Mouse (Mus musculus) kidney, embryonic 14.5 days (tissue): ENCODE measurements around the gene Gmppb. TPM values are rescaled to one million over a fixed set of nuclear protein-coding genes. Genes with fewer than 3 reads are reported as not detected.
"Not testable (repeated sequence)": the region's sequence is repeated elsewhere in the genome, so short reads cannot be mapped to it uniquely, and the experiment has no call there.

Experiments
- ATAC-seq: fragments of 200-750 bp; cut with Nextera tagmentation; 2 replicates; pipeline ENCODE4 v1.8.0; 2017; ENCODE audit warnings: moderate number of reproducible peaks, mild to moderate bottlenecking, moderate TSS enrichment, moderate library complexity; ENCODE audit not compliant: low FRiP score, low TSS enrichment
- H3K27ac ChIP-seq: fragments of 300-500 bp; sonication (generic); 2 replicates; pipeline ENCODE4 v1.5.1; 2014; ENCODE audit warnings: low read depth, mild to moderate bottlenecking, low read length, moderate library complexity, mixed read lengths
- H3K27me3 ChIP-seq: fragments of 300-500 bp; sonication (generic); 2 replicates; pipeline ENCODE4 v1.6.1; 2014; ENCODE audit warnings: mild to moderate bottlenecking, low read length; ENCODE audit not compliant: control insufficient read depth, insufficient read depth
- H3K36me3 ChIP-seq: fragments of 300-500 bp; sonication (generic); 2 replicates; pipeline ENCODE4 v1.6.1; 2014; ENCODE audit warnings: low read length, mixed read lengths; ENCODE audit not compliant: control insufficient read depth, insufficient read depth
- H3K4me1 ChIP-seq: fragments of 300-500 bp; sonication (generic); 2 replicates; pipeline ENCODE4 v1.6.1; 2014; ENCODE audit warnings: low read length, mixed read lengths; ENCODE audit not compliant: control insufficient read depth, insufficient read depth
- H3K4me2 ChIP-seq: fragments of 300-500 bp; sonication (generic); replicated peaks from 2 replicates; pipeline ENCODE4 v1.6.1; 2014; ENCODE audit warnings: low read depth, mild to moderate bottlenecking, low read length
- H3K4me3 ChIP-seq: fragments of 300-500 bp; sonication (generic); 2 replicates; pipeline ENCODE4 v1.5.1; 2014; ENCODE audit warnings: mild to moderate bottlenecking, low read length
- H3K9ac ChIP-seq: fragments of 300-500 bp; sonication (generic); 2 replicates; pipeline ENCODE4 v1.6.1; 2014; ENCODE audit warnings: low read depth, mild to moderate bottlenecking, low read length, moderate library complexity
- H3K9me3 ChIP-seq: fragments of 300-500 bp; sonication (generic); 2 replicates; pipeline ENCODE4 v1.6.1; 2016; ENCODE audit warnings: low read length; ENCODE audit not compliant: control insufficient read depth
- WGBS: fragments of 180-500 bp; shearing (Covaris S2); extraction: QIAGEN DNeasy Blood & Tissue Kit; methylation state at CpG from one replicate; pipeline ENCODE4 v1.1.7; 2014; 5-methylcytosine and 5-hydroxymethylcytosine counted together
- polyA plus RNA-seq: library from polyadenylated mRNA; unstranded; fragments of >200 nt; fragmentation: Nextera tagmentation; extraction: Ambion mirVana; gene quantifications from 2 replicates; pipeline ENCODE4 v1.2.1, GENCODE M21; 2014

Gene Gmppb
- polyA plus RNA-seq, result 19.8 and 20.8 TPM in 2 replicates

- Histone ChIP-seq H3K27ac (peak within 1 kb of the TSS; percentile 71), H3K27me3 (no peaks in the 10 kb centered on the region), H3K4me2 (peak within 1 kb of the TSS; percentile 87), H3K9ac (peak within 1 kb of the TSS; percentile 70), H3K36me3 (peaks cover 51% of the 10 kb centered on the region), H3K4me1 (peaks cover 22% of the 10 kb centered on the region), H3K9me3 (no peaks in the 10 kb centered on the region), H3K4me3 (peak within 1 kb of the TSS; percentile 84)
- ATAC-seq, result peak; percentile 93
- under 1% methylated on average over 36 of the region's 39 CpGs for WGBS
Measured at GRCm38 (mm10) chr9:108049016-108049455, at the start of gene Gmppb. Gmppb (plus strand) TSS chr9:108049242.

- peaks cover 15% of the 10 kb centered on the region for H3K4me1 ChIP-seq
- H3K9ac ChIP-seq, result peak within 1 kb of the TSS; percentile 68
- H3K4me2 ChIP-seq, result peak within 1 kb of the TSS; percentile 80
- peak within 1 kb of the TSS; percentile 60 for H3K4me3 ChIP-seq
- H3K36me3 ChIP-seq, result peaks cover 3% of the 10 kb centered on the region; the same call in 1 of the 2 replicates
- H3K9me3 ChIP-seq, result no peaks in the 10 kb centered on the region
- no peaks in the 10 kb centered on the region for H3K27me3 ChIP-seq
- peak within 1 kb of the TSS; percentile 72 for H3K27ac ChIP-seq
- peak; percentile 99 for ATAC-seq
- WGBS, result under 1% methylated on average over 50 of the region's 51 CpGs
Measured at GRCm38 (mm10) chr9:108001922-108002770, 46.9 kb upstream of the Gmppb start, which contains the start of gene Ip6k1. Ip6k1 (plus strand) TSS chr9:108002501.

GRCm38 (mm10) chr9:108002778-108003530, 46.1 kb upstream of the Gmppb start:
- Histone ChIP-seq H3K9ac (peak overlapping the region; percentile 67), H3K4me2 (peak overlapping the region; percentile 80), H3K4me1 (peaks cover 15% of the 10 kb centered on the region), H3K27ac (peak overlapping the region; percentile 72), H3K27me3 (no peaks in the 10 kb centered on the region), H3K9me3 (no peaks in the 10 kb centered on the region), H3K4me3 (peak overlapping the region; percentile 60), H3K36me3 (peaks cover 3% of the 10 kb centered on the region; the same call in 1 of the 2 replicates)
- peak; percentile 67 for ATAC-seq
- WGBS, result under 1% methylated on average over 50 of the region's 50 CpGs

GRCm38 (mm10) chr9:108003531-108003890, 45.5 kb upstream of the Gmppb start:
- Histone ChIP-seq H3K4me2 (peak overlapping the region; percentile 80), H3K36me3 (peaks cover 3% of the 10 kb centered on the region; the same call in 1 of the 2 replicates), H3K27ac (peak overlapping the region; percentile 72), H3K27me3 (no peaks in the 10 kb centered on the region), H3K4me1 (peaks cover 15% of the 10 kb centered on the region), H3K9me3 (no peaks in the 10 kb centered on the region), H3K4me3 (peak overlapping the region; percentile 60), H3K9ac (peak overlapping the region; percentile 67)
- 4% methylated on average over 8 of the region's 8 CpGs for WGBS
- no peak for ATAC-seq

GRCm38 (mm10) chr9:108008041-108008440, 41.0 kb upstream of the Gmppb start:
- 90% methylated on average over 5 of the region's 5 CpGs for WGBS
- peaks cover 5% of the 10 kb centered on the region; the same call in 1 of the 2 replicates for H3K36me3 ChIP-seq
- H3K4me3 ChIP-seq, result no peak overlapping the region
- H3K9ac ChIP-seq, result no peak overlapping the region
- no peaks in the 10 kb centered on the region for H3K27me3 ChIP-seq
- H3K4me2 ChIP-seq, result no peak overlapping the region
- no peak for ATAC-seq
- no peak overlapping the region for H3K27ac ChIP-seq
- peaks cover 15% of the 10 kb centered on the region for H3K4me1 ChIP-seq
- no peaks in the 10 kb centered on the region for H3K9me3 ChIP-seq

- no peak overlapping the region for H3K27ac ChIP-seq
- ATAC-seq, result no peak
- H3K36me3 ChIP-seq, result 0 out of 2 replicates have a peak, but pooled peaks cover 2% of the 10 kb centered on the region
- H3K9ac ChIP-seq, result no peak overlapping the region
- H3K27me3 ChIP-seq, result no peaks in the 10 kb centered on the region
- no peaks in the 10 kb centered on the region for H3K9me3 ChIP-seq
- H3K4me2 ChIP-seq, result no peak overlapping the region
- H3K4me1 ChIP-seq, result no peaks in the 10 kb centered on the region
- H3K4me3 ChIP-seq, result no peak overlapping the region
Measured at GRCm38 (mm10) chr9:108010385-108010784, 38.7 kb upstream of the Gmppb start.

- not testable (repeated sequence) for H3K27ac ChIP-seq, H3K4me1 ChIP-seq, ATAC-seq, H3K36me3 ChIP-seq, H3K9ac ChIP-seq, H3K9me3 ChIP-seq, H3K4me3 ChIP-seq, H3K27me3 ChIP-seq, H3K4me2 ChIP-seq
- 100% methylated on average over 2 of the region's 2 CpGs for WGBS
Measured at GRCm38 (mm10) chr9:108013577-108013976, 35.5 kb upstream of the Gmppb start.

- Histone ChIP-seq H3K27me3 (no peaks in the 10 kb centered on the region), H3K9ac (no peak overlapping the region), H3K36me3 (peaks cover 8% of the 10 kb centered on the region; the same call in 1 of the 2 replicates), H3K27ac (no peak overlapping the region), H3K4me3 (no peak overlapping the region), H3K4me1 (peaks cover 3% of the 10 kb centered on the region; the same call in 1 of the 2 replicates), H3K4me2 (no peak overlapping the region), H3K9me3 (no peaks in the 10 kb centered on the region)
- ATAC-seq, result no peak
- WGBS, result 89% methylated on average over 3 of the region's 3 CpGs
Measured at GRCm38 (mm10) chr9:108017127-108017526, 31.9 kb upstream of the Gmppb start.
